Mouse (Mus musculus) frontal cortex, postnatal 36 days (tissue): ENCODE data around the gene Npas2.

Experiments used
- DNase-seq, 2 experiments: peaks; one replicate each; pipeline ENCODE4 v3.0.0; 2022; ENCODE audit warnings: low spot score in 2 of 2

Npas2 gene

DNA sequence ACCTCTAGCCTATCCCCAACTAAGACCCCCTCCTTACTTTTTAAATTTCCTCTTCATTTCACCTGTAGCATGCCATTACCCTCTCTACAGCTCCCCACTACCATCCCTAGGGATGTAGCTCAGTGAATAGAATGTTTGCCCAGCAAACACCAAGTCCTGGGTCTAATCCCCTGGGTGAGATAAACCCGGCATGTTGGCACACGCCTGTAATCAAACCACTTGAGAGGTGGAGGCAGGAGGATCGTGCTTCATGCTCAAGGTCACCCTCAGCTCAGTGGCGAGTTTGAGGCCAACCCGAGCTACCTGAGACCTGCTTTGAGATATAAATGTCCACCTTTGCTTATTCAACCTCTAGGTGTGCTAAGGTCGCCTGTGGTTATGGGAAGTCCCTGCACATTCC, 19.5 kb downstream of the Npas2 start:
- no peak for DNase-seq

DNA sequence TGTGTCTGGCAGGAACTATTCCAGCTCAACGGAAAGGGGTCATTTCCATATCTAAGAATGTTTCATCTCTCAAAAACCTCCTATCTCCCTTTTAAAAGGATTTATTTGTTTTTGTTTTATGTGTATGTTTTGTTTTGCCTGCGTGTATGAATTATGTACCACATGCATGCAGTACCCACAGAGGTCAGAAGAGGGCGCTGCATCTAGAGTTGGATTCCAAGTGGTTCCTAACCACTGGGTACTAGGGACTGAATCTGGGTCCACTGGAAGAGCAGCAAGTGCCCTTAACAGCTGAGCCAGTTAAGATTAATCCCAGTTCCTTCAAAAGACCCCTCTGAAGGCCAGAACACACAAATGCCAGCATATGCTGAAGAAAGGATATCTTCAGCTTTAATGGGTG, 24.1 kb downstream of the Npas2 start:
- no peak for DNase-seq

DNA sequence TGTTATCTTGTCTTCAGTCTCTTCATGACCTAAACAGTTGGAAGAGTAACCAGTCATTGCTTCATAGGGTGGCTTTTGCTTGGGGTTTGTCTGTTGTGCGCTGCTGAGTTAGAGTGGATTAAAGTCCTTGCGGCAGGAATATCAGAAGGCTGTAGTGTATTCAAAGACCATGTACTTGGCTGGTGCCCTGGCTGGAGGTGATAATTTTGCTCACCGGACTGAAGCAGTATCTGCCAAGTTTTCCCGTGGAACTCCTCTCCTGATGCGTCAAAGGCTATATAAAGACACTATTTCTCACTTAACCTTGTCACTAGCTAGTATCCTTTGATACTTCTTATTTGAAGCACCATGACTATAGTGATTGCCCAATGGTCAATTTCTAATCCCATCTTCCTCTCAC, 34.9 kb downstream of the Npas2 start:
- no peak for DNase-seq

GRCm38 (mm10) chr1:39230021-39230420, 36.5 kb downstream of the Npas2 start:
- no peak for DNase-seq

DNA sequence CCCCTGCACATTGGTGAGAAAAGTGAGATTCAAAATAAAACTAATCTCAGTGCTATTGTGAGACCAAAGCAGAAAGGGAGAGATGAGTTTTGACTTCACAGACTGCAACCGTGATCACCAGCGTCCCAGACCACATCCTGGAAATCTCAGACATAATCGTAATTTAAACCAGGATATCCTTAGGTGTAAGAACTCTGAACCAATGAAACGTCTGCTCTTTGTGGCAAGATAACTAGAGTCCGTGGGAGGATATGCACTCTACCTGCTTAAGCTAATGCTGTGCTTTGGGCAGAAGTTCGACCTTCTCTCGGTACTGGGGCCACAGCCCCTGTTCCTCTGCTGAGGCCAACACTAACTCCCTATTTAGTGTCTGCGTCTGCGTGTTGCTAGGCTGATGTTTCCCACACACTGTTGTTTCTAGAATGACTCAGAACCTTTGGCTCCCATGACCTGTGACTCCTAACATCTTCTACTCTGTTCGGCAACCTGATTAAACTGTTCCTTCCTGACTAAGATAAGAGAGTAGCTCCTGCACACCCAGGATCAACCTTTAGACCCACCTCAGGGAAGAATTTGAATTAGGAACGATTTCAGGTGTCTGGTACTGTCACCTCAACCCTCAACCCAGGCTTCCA, 41.4 kb downstream of the Npas2 start:
- DNase-seq: no peak

GRCm38 (mm10) chr1:39237503-39238255, 44.1 kb downstream of the Npas2 start:
- no peak for DNase-seq

- DNase-seq: no peak
Measured at GRCm38 (mm10) chr1:39240860-39241584, 47.5 kb downstream of the Npas2 start.

- DNase-seq: no peak
Measured at GRCm38 (mm10) chr1:39244726-39245125, 51.2 kb downstream of the Npas2 start.

DNA sequence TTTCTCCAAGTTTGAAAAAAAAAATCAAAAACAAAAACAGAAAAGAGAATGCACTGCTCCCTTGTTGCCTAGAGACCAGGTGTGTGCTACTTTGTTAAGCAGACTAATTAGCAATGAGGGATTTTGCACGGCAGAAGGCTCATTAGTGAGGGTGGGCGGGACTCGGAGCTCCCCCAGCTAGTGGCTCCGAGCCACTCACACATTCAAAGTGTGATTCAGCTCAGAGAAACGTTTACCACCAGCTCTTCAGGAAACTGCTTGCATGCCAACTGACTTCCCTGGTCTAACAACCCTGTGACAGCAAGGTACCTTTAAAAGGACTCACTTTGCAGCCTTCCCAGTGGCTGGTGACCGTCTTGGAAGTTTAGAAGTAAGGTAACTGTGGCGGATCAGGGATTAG, 58.1 kb downstream of the Npas2 start:
- peak; percentile 35 to 71 for DNase-seq

DNA sequence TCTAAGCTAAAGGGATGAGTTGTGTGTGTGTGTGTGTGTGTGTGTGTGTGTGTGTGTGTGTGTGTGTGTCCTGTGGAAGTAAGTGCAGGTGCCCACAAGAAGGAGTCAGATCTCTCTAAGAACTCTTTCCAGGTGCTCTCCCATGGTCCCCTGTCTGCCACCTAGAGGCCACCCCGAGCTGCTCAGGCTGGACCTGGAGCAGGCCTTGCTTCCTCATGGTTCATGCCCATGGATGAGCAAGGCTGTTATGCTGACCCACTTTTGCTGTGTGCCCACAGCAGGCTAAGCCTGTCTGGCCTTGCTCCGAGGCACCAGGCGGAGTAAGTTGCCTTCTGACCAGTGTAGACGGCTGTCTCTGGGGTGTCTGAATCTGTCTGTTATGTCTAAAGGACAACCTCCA, 60.2 kb downstream of the Npas2 start:
- no peak for DNase-seq

DNA sequence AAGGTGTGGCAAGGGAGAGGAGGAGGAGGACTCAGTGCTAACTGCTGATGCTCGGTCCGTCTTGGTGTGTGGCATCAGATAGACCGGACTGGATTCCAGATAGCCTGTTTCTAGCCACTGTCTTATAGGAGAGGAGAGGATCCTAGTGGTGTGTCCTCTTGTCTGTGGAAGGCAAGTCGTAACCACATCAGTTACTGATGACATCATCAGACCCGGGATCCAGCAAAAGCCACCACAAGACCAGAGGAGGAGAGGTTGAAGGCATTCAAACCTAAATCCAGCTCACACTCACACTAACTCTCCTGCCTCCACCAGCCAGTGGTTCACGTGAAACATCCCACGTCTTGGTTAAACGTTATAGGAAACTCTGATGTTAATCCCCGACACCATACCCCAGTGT, 62.5 kb downstream of the Npas2 start:
- DNase-seq: no peak

GRCm38 (mm10) chr1:39256513-39257330, 63.2 kb downstream of the Npas2 start:
- DNase-seq: no peak

- DNase-seq: no peak
Measured at GRCm38 (mm10) chr1:39257331-39257594, 63.7 kb downstream of the Npas2 start.

DNA sequence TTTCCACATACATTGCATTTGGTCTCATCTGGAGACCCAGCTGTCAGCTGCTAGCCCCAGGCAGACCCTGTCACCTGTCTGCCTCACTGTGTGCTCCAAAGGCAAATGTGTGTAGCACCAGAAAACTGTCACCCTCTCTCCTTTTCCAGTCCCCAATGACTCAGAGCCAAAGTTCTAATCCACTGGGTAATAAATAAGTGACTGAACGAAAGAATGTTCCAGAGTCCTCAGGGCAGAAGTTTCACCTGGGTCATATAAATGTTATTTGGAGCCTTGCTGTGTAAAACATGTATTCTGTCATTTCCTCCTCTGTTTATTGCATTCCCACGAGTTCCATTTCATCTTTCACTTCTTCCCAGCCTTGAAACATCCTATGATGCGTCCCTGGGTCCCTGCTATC, 66.1 kb downstream of the Npas2 start:
- DNase-seq: no peak

GRCm38 (mm10) chr1:39260183-39260978, 66.8 kb downstream of the Npas2 start:
- DNase-seq: peak in 1 of 2 experiments; percentile 51

GRCm38 (mm10) chr1:39266843-39267512, 73.4 kb downstream of the Npas2 start:
- DNase-seq: no peak

GRCm38 (mm10) chr1:39272976-39273375, 79.4 kb downstream of the Npas2 start:
- DNase-seq: no peak

GRCm38 (mm10) chr1:39280391-39280790, 86.9 kb downstream of the Npas2 start:
- DNase-seq: no peak

DNA sequence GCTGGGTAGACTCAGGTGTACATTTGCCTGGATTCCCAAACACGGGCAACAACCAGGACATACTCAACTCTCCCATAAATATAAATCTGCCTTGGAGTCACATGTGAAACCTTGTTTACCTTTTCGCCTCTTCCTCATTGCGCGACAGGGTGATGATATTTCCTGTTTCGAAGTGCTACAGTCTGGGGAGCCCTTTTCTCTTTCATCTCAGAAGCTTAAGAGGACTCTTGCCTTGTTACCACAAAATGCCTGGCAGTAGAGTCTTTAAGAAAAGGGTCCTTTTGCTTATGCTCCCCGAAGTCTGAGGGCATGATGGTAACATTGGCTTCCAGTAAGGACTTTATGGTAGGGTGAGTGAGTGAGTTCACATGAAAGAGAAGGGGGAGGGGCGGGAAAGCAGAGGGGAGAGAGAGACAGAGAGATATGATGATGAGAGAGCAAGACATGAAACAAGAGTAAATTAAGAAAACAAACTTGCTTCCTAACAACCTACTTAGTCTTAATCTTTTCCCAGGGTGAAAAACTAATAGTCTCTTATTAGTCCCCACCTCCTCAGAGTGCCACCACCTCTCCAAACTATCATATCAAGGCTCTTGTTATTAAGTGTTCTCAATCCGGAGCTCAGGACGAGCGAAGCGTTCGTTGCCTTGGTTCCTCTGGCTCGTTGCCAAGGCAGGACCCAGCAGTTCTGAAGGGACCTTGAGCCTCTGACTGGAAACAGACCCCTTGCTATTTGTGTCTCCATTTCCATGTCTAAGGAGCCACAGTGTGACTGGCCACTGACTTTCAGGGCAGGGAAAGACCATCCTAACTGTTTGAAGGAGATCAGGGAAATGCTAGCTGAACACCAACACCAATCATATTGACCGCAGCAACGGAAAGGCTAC, 87.7 kb downstream of the Npas2 start:
- no peak for DNase-seq

GRCm38 (mm10) chr1:39281888-39282287, 88.4 kb downstream of the Npas2 start:
- no peak for DNase-seq
